Mouse (Mus musculus): ENCODE measurements at regions not wholly inside any gene's neighbourhood (a gene's known extent, or its start where the extent isn't known, plus 50 kb on each side); places are given as distances from the start of the nearest gene placed in this dataset.

GRCm38 (mm10) chr4:124287471-124287870 lies 323.1 kb downstream of the 3100002H09Rik start:
- TF ChIP-seq CTCF (IDR thresholded peaks at IDR 0.05; ENCODE audit: extremely low read depth, insufficient read depth, low read length) (no peak), POLR2A (IDR thresholded peaks at IDR 0.05; ENCODE audit: extremely low read depth, insufficient read depth, low read length) (no peak)

All from cortical plate, adult 2 months (tissue).